Mouse (Mus musculus) mesoderm, embryonic 11.5 days (tissue): ENCODE measurements around the gene Mttp.

ENCODE experiments used
- DNase-seq: peaks from one replicate; pipeline ENCODE4 v3.0.0-alpha.2; 2012; ENCODE audit warnings: low read depth, low spot score

Gene Mttp

DNA sequence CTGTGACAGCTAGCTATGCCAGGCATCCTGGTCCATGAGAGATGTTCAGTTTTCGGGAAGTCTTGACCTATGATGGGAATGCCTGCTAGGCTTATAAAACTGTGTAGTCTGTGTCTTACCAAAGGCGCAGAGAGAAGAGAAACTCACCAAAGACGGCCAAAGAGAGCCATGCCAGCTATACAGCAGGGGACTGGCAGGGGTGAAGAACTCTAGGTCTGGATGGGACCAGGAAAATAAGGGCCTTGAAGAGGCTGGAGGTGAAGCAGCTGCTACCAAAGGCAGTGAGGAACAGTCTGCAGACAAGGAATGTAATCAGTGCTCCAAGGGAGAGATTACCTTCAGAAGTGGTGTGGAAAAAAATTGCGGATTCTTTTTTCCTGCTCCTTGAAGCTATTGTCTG lies 60.9 kb downstream of the Mttp start:
- no peak for DNase-seq

DNA sequence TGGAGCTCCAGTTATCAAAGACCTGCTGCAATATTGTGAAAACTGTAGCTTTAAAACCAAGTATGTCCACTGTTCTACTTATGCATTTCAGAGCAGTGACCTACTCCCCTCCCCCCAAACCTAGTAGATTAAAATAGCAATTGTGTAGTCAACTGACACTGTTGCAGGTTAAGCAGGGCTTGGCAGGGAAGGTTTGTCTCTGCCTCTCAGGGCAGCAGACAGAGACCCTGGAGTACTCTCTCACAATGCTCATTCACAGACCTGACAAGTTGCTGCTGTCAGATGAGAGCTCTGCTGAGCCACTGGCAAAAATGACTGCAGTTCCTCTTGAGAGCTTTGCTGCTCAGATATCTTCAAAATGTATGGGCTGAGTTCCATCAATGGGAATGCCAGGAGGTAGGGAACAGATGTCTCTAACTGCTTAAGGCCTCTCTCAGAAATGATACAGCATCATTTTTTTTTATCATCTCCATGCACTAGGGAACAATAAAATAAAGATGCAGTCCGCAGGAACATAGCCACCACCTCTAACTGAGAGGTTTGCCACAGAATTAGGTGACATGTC lies 61.6 kb downstream of the Mttp start:
- no peak for DNase-seq

- DNase-seq: no peak
These were observed 66.1 kb downstream of the Mttp start for GRCm38 (mm10) chr3:138078701-138079100.

DNA sequence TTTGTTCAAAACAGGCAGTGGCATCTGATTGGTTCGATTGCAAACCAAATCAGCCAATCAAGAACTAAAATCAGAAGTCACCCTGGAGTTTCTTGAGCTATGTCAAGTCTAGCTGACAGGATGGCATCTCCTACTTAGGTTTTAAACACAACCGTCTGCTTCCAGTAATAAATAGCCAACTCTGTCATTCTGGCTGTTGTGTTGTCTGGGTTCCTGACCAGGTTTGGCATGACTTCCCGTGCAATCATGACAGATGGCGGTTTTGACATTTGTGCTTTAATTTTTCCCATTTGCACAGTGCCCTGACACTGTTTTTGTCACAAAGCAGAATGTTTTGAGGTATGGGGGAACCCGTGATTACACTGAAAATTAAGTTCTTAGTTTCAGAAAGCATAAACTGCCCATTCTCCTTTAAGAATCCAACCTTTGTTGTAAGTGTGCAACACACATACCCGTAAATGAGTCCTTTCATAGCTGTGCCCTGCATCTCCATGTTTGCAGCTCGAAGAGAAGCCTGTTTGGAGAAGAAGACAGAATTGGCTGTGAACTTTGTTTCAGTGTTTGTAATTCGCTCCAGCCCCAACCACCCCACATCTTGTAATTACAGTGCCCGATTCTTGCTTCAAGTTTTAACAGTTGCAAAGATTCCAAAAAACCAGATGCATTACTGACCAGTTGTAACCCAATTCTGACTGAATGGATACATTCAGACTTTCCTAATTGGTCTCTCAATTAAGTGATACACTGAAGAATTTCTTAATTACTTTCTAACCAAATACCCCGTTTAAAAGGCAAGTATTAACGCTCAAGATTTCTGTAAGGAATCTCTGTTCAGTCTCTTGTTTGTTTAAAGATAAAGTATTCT lies 67.1 kb downstream of the Mttp start:
- no peak for DNase-seq

GRCm38 (mm10) chr3:138075209-138075608 lies 69.6 kb downstream of the Mttp start:
- DNase-seq: no peak

- DNase-seq: no peak
These were observed 70.6 kb downstream of the Mttp start for GRCm38 (mm10) chr3:138074214-138074613.

DNA sequence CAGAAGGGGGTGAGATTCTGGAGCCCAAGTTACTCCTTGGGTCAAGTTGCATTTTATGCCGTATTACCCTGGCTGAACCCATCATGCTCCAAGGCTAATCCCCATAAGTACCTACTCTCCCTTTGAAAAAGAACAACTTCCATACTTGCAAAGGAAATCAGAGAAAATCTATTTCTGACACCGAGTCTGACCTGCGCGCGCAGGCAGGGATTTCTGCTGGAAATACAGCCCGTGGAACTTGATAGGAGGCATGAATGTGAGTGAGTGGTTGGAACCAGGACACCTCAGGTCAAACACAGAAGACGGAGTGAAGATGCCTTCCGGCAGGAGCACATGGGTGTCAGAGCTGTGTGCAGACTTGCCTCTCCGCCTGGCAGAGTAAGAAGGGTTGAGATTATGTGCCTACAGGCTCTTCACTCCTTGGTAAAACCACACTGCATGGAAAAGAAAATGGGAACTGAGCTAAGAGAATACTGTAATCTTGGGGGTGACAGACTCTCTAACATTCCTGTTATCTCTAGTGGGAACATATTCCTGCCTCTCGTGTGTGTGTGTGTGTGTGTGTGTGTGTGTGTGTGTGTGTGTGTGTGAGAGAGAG lies 73.2 kb downstream of the Mttp start:
- DNase-seq: no peak

GRCm38 (mm10) chr3:138071004-138071403 lies 73.8 kb downstream of the Mttp start:
- no peak for DNase-seq

DNA sequence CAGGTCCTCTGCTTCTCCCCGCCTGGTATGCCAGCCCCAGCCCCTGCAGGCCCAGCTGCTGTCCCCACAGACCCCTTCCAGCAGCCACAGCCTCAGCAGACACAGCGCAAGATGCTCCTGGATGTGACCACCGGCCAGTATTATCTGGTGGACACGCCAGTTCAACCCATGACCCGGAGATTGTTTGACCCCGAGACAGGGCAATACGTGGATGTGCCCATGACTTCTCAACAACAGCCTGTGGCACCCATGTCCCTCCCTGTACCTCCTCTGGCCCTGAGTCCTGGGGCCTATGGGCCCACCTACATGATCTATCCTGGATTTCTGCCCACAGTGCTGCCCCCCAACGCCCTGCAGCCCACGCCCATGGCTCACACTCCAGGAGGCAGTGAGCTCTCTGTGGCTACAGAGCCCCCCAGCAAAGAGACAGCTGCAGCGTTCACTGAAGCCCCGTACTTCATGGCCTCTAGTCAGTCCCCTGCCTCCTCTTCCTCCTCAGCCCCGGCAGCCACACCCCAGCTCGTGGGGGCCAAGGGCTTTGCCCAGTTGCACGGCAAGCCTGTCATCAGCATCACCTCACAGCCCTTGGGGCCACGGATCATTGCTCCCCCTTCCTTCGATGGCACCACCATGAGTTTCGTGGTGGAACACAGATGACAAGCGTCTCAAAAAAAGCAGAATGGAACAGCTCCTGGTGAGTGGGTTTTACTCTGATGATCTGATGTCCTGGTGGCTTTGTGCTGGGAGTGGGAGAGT lies 74.8 kb downstream of the Mttp start:
- DNase-seq: no peak

- DNase-seq: no peak
These were observed 76.7 kb downstream of the Mttp start for GRCm38 (mm10) chr3:138068103-138068502.

DNA sequence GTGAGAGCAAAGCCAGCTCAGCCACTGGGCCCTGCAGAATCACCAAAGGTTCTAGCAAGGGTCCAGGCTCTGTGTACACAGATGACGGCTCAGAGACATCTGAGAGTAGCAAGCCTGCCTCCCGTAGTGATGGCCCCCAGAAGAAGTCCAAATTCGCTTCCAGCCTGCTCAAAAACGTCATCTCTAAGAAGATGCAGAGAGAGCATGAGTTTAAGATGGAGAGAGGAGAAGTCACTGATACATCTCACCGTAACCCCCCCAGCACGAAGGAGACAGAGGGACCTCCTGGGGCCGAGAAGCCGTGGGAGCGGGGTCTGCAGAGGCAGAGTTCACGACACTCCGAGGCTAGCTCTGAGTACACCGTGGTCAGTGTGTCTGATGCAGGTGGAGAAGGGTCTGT lies 77.5 kb downstream of the Mttp start, which contains the start of gene Gm5105:
Gene Gm5105, minus strand, starts transcription at position 101 of the 400 bp plus-strand sequence.
- DNase-seq: no peak

- peak; percentile 44 for DNase-seq
These were observed 78.4 kb downstream of the Mttp start for GRCm38 (mm10) chr3:138066348-138066856.

DNA sequence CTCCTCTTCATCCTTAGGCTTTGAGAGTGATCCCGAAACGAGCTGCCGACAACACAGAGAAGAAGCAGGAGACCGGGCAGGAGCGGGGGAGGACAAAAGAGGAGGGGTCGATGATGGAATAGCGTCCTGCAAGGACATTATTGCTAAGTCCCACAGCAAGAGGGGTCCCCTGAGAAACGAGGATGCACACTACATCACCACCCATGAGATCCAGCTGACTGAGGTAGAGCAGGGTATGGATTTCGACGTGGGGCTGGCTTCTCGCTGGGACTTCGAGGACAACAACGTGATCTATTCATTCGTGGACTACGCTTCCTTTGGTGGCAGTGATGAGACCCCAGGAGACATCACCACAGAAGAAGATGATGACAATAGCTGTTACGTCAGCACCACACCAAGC lies 78.8 kb downstream of the Mttp start:
- DNase-seq: no peak

- no peak for DNase-seq
These were observed 79.8 kb downstream of the Mttp start, which contains the start of gene 1110002E22Rik for GRCm38 (mm10) chr3:138064732-138065645. Gene 1110002E22Rik, plus strand, starts transcription at chr3:138065052.

DNA sequence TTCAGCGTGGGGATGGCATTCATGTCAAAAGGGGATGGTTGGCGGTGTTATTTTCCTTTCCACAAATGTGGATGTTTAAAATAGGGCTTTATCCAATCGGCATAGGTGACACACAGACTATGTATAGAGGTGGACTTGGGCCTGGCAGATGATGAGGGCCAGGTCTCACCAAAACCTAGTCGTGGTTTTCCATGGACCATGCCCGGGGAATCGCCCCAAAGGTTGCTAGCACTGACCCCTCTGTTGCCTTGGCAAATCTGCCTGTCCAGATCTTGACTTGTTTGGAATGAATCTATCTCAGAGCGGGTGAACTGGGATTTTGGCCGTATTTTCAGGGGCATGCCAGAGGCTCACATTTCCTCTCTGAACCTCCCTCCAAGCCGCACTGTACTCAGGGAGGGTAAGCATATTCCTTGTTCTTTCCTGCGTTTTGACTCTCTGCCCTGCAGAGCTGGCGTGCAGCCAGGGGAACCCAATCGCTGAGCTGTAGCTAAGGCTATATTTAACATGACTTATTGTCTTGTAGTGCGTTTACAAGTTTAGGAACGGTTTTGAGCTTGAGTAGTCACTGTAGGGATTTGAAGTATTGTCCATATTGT lies 80.9 kb downstream of the Mttp start:
- no peak for DNase-seq

DNA sequence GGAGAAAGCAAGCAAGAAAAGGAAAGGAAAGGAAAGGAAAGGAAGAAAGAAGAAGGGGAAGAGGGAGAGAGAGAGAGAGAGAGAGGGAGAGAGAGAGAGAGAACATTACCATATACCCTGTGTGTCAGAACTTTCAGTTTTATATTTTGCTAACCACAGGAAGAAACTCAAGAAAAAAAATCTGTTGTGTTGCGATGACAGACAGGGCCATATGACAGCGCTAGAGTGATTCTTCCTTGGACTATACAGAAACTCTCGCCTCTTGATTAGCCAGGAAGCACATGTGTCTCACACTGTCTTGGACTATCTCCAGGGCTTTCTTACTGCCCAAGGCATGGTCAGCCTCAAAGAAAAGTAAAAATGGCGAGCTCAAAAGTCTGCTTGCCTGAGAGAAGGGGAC lies 82.1 kb downstream of the Mttp start:
- DNase-seq: no peak

DNA sequence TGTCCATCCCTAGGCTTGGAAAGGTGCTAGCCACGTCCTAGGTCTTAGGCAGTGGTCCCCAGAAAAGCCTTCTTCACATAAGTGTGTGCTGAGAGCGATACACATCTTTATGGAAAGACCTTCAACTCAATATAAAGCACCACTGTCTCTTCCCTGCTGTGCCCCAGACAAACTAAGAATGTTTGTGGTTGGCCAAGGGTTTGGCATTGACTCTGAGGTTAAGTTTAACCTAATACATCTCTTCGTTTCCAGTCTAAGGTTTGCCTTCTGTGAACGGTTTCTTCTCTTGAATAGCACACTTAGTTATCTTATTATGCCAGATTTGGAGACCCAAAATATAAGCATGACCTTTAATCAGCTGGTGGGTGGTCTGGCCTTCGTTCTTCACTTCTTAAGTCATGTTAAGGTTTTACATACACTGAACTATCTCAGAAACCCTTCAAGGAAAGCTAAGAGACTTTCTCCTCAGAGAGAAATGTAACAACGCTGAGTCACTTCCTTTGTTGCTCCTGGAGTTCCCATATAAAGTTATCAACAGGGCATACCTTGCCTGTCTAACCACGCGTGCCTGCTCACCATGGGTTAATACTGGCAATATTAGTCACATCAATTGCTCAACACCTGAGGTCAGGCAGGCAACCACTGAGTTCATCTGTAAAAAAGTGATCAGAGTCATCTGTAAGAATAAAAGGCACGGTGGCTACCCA lies 83.4 kb downstream of the Mttp start:
- DNase-seq: no peak

DNA sequence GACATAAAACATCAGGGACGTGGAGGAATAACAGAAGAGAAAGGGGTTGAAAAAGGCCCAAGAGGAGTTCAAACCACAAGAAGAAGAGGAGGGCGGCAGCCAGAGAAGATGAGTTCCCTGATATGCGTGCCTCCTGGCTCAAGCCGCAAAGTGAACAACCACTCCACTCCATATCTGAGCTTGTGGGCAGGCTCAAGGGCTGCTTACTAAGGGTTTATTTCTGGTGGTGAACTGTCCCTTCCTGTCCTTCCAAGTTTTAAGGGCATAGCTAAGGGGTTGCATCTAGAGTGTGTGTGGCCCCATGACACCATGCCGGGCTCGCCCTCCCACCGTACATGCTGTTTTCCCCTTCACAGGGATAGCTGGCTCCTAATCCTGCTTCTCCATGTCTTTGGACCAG lies 84.3 kb downstream of the Mttp start:
- no peak for DNase-seq

DNA sequence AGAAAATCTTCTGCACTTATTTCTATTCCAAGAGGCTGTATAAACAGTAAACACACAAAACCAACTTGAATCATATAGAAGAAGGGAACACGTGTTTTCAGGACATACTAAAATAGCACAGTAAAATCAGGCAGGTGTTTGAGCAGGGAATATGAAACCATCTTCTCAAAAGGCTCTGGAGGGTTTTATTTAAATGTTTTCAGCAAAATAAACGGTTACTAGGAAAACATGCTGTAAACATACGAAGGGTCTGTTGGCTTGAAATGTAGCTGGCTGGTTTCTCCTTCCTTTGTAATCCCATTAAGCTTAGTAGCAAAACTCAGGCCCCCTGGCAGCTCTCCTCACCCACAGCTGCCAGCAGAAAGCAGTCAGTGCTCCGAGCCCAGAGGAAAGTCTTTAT lies 86.5 kb downstream of the Mttp start:
- DNase-seq: no peak

DNA sequence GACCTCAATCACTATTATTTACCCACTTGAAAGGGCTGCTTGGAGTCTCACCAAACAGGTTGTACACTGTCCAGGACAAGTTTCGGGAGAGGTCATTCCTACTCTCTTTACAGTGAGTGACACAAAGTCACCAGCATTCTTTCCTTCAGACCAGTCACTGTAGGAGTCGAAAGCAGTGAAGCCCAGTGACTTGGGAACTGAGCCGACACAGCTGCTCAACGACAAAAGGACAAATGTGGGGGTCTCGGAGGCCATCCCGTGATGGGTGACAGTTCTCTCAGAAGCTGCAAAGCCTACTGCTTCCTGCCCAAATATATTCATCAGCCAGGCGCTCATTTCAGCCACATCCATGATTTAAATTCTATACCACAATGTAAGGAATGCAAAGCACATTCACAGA lies 87.8 kb downstream of the Mttp start:
- DNase-seq: no peak
